Mouse (Mus musculus): ENCODE data around the gene Plbd2. TPM values are rescaled to one million over a fixed set of nuclear protein-coding genes. Genes with fewer than 3 reads are reported as not detected.

Gene Plbd2
- 13.7 and 17.5 TPM in 2 replicates for polyA plus RNA-seq (2012; rRNA removed)

DNA sequence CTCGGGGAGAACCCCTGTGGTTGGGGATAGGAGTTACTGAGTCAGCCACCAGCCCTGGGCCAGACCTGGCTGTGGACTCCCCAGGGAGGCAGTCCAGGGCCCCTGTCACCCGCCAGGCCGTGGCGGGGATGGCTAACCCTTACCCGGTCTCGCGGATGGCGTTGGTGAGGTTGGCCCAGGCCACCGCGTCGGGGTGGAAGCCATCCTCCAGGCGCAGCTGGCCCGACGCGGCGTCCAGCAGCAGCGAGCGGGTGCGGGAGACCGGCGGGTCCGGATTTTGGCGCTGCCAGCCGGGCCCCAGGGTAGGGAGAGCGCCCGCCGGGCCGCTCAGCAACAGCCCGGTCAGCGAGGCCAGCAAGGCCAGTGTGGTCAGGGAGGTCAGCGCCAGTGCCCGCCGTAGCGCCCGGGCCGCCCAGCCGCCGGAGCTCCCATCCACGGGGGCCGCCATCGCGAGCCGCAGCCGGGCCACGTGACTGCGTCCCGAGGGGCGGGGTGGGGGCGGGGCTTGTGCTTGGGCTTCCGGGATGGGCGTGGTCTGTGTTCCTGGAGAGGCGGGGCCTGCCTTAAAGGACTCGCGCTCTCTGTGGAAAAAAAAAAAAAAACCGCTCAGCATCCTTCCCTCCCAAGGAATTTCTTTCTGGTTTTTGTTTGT, at the start of gene Plbd2:
TSS of gene Plbd2 (minus strand) at position 482 of the 652 bp plus-strand sequence.

DNA sequence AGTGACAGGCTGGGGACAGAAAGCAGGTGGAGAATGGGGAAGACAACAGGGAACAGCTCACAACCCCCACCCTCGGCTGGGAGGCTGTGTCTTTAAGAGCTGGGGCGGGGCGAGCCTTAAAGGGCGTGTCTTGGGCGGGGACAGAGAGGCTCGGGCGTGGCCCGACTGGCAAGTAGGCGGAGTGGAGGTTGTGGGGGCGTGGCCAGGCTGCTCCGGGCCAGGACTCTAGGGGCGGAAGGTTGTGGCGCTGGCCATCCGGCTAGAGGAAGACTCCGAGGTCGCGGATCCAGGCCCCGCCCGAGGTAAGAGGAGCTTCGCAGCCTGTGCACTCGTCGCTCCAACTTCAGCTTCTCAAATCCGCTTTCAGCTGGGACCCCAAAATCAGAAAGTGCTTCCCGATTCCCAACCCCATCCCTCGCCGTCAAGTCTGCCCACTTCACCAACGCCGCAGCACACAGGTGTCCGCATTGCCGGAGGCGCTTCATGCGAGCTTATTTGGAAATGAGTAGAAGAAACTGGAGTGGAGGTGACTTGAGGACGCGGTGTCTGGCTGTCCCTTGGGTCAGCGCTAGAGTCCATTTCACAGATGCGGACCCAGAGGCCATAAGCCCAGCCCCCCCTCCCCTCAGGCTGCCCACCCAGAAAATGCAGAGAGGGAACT, 7.7 kb upstream of the Plbd2 start, which contains the start of gene Slc8b1:
TSS of gene Slc8b1 (plus strand) at position 187 of the 661 bp plus-strand sequence.

DNA sequence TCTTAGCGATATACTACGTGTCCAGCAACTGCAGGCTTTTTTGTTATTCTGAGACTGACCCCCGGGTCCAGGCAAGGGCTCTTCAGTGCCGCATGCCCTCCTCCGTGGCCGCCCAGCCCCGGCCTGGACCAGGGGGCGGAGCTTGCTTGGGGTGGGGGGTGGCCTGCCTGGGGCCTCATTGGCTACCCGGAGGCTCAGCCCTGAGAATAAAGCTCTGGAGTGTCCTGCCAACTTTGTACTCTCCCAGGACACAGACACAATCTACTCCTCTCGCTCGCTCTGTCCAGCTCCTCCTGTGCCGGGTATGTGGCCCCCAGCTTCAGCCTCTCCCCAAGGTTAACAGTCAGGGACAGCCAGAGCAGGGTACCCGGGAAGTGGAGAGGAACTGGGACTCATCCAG, 27.1 kb downstream of the Plbd2 start, which contains the start of gene Sds:
TSS of gene Sds (plus strand) at position 231 of the 400 bp plus-strand sequence.

DNA sequence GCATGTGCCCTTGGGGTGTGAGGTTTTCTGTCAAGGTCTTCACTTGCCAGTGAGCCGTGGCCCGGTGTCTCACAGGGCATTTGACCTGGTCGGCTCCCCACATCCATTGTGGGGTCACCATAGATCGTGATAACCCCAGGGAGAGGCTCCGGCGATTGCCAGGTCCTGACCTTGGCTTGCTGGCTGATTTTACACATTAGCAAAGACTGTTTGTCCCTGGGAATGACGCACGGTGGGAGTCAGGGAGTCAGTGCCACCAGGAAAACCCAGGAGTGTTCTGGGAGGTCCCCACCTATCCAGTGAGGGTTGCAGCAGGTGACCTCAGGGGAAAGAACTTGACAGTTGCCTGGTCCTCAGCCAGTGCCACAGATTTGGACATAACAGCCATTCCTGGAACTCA, 30.7 kb downstream of the Plbd2 start, which contains the start of gene Sdsl:
TSS of gene Sdsl (minus strand) at position 41 of the 400 bp plus-strand sequence.

Other genes with a start within 250 kb of the Plbd2 start
- 4.1 and 5.0 TPM in 2 replicates for gene Lhx5, start 71.9 kb downstream of the Plbd2 start, polyA plus RNA-seq (2012; rRNA removed)
- 5.0 and 7.5 TPM in 2 replicates for gene Sdsl, start 30.8 kb downstream of the Plbd2 start, polyA plus RNA-seq (2012; rRNA removed)
- 0.05 and 0.13 TPM in 2 replicates for gene Sds, start 27.1 kb downstream of the Plbd2 start, polyA plus RNA-seq (2012; rRNA removed)
- gene Slc8b1, start 7.5 kb upstream of the Plbd2 start, polyA plus RNA-seq (2012; rRNA removed), result 2.5 TPM in 2 replicates
- 18.5 and 23.3 TPM in 2 replicates for gene Tpcn1, start 85.0 kb upstream of the Plbd2 start, polyA plus RNA-seq (2012; rRNA removed)
- 1.9 and 2.6 TPM in 2 replicates for gene Iqcd, start 85.4 kb upstream of the Plbd2 start, polyA plus RNA-seq (2012; rRNA removed)
- gene Rita1, start 109.0 kb upstream of the Plbd2 start, polyA plus RNA-seq (2012; rRNA removed), result 37.6 and 40.1 TPM in 2 replicates
- gene Ddx54, start 109.1 kb upstream of the Plbd2 start, polyA plus RNA-seq (2012; rRNA removed), result 32.8 and 37.0 TPM in 2 replicates
- gene Cfap73, start 130.6 kb upstream of the Plbd2 start, polyA plus RNA-seq (2012; rRNA removed), result 0.56 and 0.71 TPM in 2 replicates
- gene Rasal1, start 145.2 kb upstream of the Plbd2 start, polyA plus RNA-seq (2012; rRNA removed), result 18.6 and 23.8 TPM in 2 replicates
- gene Dtx1, start 208.3 kb upstream of the Plbd2 start, polyA plus RNA-seq (2012; rRNA removed), result 119 and 137 TPM in 2 replicates
- 0.62 and 1.3 TPM in 2 replicates for gene Oas2, start 246.2 kb upstream of the Plbd2 start, polyA plus RNA-seq (2012; rRNA removed)